Mouse (Mus musculus): Measurements from ENCODE around the gene Nucb1.

- TF ChIP-seq POLR2A (IDR thresholded peaks at IDR 0.05; ENCODE audit: borderline replicate concordance, extremely low read depth, insufficient read depth, insufficient read length, poor library complexity, severe bottlenecking) (no peak), CTCF (IDR thresholded peaks at IDR 0.05; ENCODE audit: borderline replicate concordance, extremely low read depth, insufficient read depth, insufficient read length) (no peak)
Observed at GRCm38 (mm10) chr7:45443526-45444420, 66.4 kb downstream of the Nucb1 start.

All from brain, embryonic 14.5 days (tissue).